Mouse (Mus musculus) myocyte (in vitro differentiated cells): ENCODE results near the gene Rabggtb.

ENCODE experiments used
- CEBPB ChIP-seq: IDR thresholded peaks from 2 replicates; pipeline ENCODE4 v1.6.1; 2011; ENCODE audit warnings: mild to moderate bottlenecking, moderate library complexity; ENCODE audit not compliant: poor library complexity, insufficient read depth, severe bottlenecking
- E2F4 ChIP-seq: IDR thresholded peaks from one replicate; pipeline ENCODE4 v1.6.1; 2011; ENCODE audit warnings: mild to moderate bottlenecking, control low read depth, moderate library complexity; ENCODE audit not compliant: insufficient read depth
- MAX ChIP-seq: IDR thresholded peaks from one replicate; pipeline ENCODE4 v1.6.1; 2011; ENCODE audit warnings: low read depth, mild to moderate bottlenecking, control low read depth
- MYOD1 ChIP-seq, 3 experiments: IDR thresholded peaks; one replicate each; pipeline ENCODE4 v1.6.1; 2011; ENCODE audit warnings: control low read depth in 2 of 3, low read depth in 2 of 3, mild to moderate bottlenecking in 2 of 3, moderate library complexity in 1 of 3; ENCODE audit not compliant: insufficient read length in 2 of 3, control insufficient read depth in 1 of 3
- MYOG ChIP-seq, 3 experiments: IDR thresholded peaks; one replicate each; pipeline ENCODE4 v1.6.1; 2011; ENCODE audit warnings: control low read depth in 2 of 3, low read depth in 2 of 3, mild to moderate bottlenecking in 2 of 3; ENCODE audit not compliant: insufficient read length in 2 of 3, control insufficient read depth in 1 of 3, insufficient read depth in 1 of 3
- POLR2A ChIP-seq: IDR thresholded peaks from one replicate; pipeline ENCODE4 v1.6.1; 2011; ENCODE audit warnings: low read depth, mild to moderate bottlenecking, control low read depth, moderate library complexity; ENCODE audit not compliant: insufficient read length
- POLR2AphosphoS2 ChIP-seq: IDR thresholded peaks from one replicate; pipeline ENCODE4 v1.6.1; 2011; ENCODE audit warnings: low read depth, control low read depth; ENCODE audit not compliant: insufficient read length
- REST ChIP-seq: IDR thresholded peaks from one replicate; pipeline ENCODE4 v1.6.1; 2011; ENCODE audit warnings: mild to moderate bottlenecking, control low read depth, moderate library complexity; ENCODE audit not compliant: insufficient read depth, insufficient read length
- TCF3 ChIP-seq: IDR thresholded peaks from one replicate; pipeline ENCODE4 v1.6.1; 2011; ENCODE audit warnings: low read depth, control low read depth; ENCODE audit not compliant: insufficient read length
- USF1 ChIP-seq: IDR thresholded peaks from one replicate; pipeline ENCODE4 v1.6.1; 2011; ENCODE audit warnings: low read depth, mild to moderate bottlenecking, control low read depth, moderate library complexity

DNA sequence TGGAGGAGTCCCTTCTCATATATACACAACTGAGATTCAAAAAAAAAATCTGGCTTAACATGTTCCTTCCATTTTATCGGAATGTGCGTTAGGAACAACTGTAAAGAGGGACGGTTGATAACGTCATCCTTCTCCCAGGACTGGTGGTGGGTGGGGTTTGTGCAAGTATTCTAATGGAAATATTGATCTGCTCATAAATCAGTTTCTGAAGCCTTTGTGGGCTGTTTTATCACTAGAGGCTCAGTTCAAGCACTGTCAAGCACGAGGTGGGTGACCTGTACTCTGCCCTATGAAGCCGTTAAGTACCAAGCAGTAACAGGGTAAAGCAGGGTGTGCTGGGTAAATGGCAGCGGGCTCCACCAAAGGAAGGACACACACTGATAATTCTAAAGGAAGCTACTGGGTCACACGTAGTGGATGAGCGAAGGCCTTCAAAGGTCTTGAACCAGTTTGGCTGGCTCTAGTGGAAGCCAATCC, 47.0 kb upstream of the Rabggtb start:
- no peak for TF ChIP-seq POLR2A
- TF ChIP-seq MAX: no peak
- no peak for TF ChIP-seq CEBPB
- no peak for TF ChIP-seq POLR2AphosphoS2
- TF ChIP-seq MYOD1 (IDR thresholded peaks at IDR 0.05; ENCODE audit: control insufficient read depth in 1 of 3, insufficient read length in 2 of 3, low read depth in 2 of 3): no peak
- TF ChIP-seq USF1: no peak
- TF ChIP-seq E2F4: no peak
- TF ChIP-seq TCF3: no peak
- no peak for TF ChIP-seq REST
- TF ChIP-seq MYOG (IDR thresholded peaks at IDR 0.05; ENCODE audit: control insufficient read depth in 1 of 3, insufficient read depth in 1 of 3, insufficient read length in 2 of 3, low read depth in 2 of 3): no peak
